Mouse (Mus musculus): ENCODE measurements around the gene Rassf1.

Gene Rassf1

DNA sequence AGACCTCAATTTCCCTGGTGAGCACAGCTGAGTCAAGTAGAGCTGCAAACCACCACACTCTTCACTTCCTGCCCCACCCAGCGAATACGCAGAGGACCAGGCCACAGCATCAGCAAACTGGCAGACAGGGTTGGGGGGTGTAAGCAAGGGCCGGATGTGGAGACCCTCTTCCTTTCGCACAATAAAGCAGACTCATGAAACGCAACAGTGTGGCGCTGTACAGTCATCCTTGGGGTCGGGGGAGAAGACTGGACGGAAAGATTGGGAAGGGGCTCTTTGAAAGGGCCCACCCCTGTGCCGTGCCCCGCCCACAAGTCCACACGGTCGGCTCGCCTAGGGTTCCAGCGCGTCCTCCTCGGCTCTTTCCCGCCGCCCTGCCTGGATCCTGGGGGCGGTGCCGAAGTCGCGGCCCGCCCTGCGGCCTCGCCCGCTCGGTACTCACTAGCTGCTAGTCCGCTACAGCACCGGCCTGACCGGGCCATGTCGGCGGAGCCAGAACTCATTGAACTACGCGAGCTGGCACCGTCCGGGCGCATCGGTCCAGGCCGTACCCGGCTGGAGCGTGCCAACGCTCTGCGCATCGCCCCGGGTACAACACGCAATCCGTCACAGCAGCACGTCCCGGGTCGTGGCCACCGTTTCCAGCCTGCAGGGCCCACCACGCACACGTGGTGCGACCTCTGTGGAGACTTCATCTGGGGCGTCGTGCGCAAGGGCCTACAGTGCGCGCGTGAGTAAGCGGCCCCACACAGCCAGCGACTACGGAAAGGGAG lies at the start of gene Rassf1:
TSS of gene Rassf1 (plus strand) at position 439 of the 773 bp plus-strand sequence.
- WGBS = 16% methylated on average over 63 of the region's 63 CpGs

DNA sequence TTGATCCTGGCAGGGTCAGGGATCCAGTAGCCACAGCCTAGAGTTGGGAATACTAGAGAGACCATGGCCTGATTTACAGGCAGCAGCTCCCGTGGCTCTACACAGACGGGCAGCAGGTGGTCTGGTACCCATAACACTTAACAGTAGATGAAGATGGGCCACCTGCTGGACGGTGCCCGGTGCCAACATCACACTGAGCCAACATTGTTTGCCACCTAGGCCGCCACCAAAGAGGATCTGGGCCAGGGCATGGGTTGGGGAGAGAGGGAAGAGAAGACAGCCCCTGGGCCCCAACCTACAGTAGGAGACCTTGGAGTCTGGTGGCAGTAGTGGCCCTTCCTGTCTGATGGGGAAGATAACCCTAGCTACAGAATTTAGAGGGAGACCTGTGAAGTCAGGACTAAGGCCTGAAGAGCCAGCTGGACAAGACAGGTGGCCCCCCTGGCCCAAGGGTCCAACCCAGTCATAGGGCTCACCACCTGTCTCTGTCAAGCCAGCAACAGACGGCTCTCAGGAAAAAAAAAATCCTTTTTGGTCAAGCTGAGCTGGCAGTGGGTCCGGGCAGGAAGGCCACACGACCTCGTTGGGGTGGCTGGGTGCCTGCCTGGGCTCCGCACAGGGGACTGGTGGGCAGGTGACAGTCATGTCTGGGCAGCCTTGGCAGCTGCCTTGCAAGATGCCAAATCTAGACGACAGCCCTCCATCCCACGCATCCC lies 49.1 kb upstream of the Rassf1 start:
- 73% methylated on average over 12 of the region's 12 CpGs for WGBS

DNA sequence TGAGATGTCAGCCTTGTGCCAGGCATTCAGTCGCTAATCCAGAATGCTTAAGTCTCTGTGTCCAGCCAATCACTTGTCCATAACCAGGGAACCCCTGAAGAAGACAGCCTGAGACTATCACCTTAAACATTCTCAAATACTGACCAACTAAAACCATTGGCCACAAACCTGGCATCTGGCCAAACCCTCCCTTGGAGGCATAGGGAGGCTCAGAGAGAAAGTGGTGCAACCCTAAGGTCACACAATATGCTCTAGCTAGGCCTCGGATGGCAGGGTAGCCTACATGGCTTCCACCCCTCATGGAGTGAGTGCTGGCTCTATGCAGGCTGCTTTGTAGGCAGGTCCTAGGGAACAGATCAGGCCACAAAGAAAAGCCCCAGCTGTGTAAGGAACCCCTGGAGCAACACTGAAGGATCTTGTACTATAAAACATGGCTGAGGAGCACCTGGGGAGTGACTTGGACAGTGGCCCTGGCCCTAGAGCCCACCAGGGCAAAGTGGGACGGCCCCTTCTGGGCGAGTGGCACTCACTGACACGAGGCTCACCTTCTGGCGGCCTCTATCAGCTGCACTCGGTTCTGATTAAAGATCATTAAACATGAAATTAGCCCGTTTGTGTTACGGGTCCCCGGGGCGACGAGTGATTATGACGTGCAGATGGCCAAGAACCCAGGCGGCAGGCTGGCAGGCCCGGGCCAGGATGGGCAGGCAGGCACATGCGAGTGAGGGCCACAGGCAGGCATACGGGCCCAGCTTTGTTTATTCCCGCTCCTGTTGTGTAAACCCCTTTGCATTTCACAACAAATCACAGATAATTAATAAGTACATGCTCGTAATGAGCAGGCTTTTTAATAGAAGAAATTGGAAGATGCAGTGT lies 46.5 kb upstream of the Rassf1 start:
- WGBS = 84% methylated on average over 19 of the region's 19 CpGs

DNA sequence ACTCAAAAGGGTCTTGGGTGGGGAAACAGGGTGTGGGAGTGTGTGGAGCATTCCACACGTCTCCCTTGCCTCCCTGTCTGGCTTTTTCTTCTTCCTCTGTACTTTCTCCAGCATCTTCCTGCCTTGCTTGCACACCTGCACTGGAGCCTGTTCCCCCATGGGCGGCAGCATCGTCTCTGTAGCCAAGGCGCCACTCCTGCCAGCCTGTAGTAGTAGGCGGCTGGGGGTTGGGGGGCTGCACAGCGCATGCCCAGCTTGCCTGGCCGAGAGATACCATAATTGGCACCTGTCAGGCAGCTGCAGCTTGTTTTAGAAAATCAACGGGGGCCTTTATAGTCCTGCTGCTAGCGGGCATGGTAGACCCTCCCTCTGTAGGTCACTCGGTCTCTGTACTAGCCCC lies 43.1 kb upstream of the Rassf1 start:
- WGBS = 28% methylated on average over 10 of the region's 10 CpGs

- WGBS = 82% methylated on average over 14 of the region's 14 CpGs
Measured at GRCm38 (mm10) chr9:107510384-107511100, 40.8 kb upstream of the Rassf1 start.

DNA sequence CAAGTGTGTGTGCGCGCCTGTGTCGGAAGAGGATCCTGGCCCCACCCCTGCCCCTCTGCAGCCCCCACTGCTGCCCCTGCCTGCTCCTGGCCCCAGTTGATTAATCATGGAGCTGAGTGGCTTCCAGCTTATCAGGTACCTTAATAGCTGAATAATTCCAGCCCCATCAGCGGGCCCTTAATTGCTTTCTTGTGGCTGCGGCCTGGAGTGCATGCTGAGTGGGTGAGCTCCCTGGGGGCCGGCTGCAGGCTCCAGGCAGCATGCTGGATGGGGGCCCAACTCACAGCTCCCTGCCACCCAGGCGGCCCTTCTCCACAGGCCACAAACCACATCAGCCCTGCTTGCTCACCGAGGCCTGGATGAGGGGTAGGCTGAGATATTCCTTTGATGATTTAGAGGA lies 39.9 kb upstream of the Rassf1 start:
- WGBS = 81% methylated on average over 8 of the region's 8 CpGs

- WGBS = 53% methylated on average over 16 of the region's 16 CpGs
Measured at GRCm38 (mm10) chr9:107512326-107512725, 39.0 kb upstream of the Rassf1 start.

DNA sequence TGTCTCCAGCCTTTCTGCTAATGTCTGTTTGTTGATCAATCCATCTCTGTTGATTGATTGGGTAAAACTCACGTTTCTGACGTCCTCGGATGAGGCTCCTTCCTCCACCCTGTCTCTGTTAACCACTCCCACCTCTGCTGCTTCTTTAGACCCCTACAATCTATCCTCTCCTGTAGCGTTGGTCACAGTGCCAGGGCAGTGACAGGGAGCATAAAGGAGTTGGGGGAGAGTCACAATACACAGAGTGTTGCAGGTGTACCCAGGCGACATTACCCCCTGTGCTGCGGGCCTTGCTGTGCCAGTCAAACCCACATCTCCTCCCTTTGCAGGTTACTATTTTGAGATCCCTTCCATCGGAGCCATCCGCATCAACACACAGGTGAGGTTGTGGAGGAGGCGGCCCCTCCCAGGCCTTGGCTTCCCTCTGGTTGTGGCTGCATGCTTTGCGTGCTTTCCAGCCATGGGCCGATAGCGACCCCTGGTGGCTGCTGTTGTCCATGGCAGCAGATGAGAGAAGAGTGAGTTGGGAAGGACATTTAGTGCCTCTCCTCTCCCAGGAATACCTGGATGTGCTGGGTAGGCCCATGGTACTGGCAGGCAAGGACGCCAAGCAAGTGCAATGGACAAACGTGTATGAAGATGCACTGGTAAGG lies 36.9 kb upstream of the Rassf1 start:
- 26% methylated on average over 14 of the region's 14 CpGs for WGBS

GRCm38 (mm10) chr9:107520331-107520730 lies 31.0 kb upstream of the Rassf1 start:
- WGBS = 73% methylated on average over 6 of the region's 6 CpGs

DNA sequence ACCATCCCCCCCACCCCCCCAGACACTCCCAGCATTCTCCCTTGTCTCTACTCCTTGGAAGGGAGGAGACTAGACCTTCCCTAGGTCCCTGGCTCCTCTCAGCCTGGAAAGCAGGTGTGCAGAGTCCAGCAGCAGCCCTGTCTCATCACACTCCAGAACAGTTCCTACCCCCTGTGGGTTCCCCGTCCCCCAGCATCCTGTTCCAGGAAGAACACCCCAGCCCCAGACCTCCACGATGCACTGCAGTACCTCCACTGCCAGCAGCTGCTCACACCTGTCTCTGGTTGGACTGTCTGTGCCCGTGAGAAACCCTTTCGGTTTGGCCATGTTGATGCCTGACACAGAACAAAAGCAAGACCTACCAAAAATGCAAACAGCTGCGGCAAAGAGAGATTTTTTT lies 30.2 kb upstream of the Rassf1 start:
- whole genome bisulfite sequencing = 55% methylated on average over 5 of the region's 5 CpGs

DNA sequence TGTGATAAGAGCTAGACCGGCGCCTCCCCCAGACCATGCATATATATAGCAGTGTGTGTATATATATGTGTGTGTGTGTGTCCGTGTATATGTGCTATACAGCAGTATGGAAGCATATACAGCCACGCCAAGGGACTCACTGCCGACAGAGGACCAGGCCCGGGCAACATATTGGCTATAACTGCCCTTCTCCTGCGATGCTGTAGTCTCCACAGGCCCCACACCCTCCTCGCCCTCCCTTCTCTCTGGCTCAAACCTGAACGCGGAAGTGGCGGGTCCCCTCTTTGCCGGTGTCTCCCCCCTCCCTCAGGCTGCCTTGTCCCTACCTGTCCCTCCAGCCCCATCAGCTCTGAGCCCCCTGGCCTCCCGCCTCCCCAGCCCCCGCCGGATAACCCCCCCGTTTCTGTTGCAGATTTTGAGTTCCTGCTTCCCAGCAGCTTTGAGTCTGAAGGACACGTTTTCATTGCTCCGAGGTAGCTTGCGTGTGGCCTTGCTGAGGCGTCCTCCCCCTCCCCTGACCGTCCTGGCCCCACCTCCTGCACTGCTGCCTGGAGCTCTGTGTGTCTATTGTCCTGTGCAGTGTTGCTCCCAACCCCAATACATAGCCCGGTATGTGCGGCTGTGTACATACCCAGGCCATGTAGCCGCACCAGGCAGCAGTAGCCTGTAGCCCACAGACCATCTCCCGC lies 29.5 kb upstream of the Rassf1 start:
- WGBS = 33% methylated on average over 25 of the region's 25 CpGs

GRCm38 (mm10) chr9:107522400-107522711 lies 29.0 kb upstream of the Rassf1 start:
- 34% methylated on average over 2 of the region's 2 CpGs for WGBS

DNA sequence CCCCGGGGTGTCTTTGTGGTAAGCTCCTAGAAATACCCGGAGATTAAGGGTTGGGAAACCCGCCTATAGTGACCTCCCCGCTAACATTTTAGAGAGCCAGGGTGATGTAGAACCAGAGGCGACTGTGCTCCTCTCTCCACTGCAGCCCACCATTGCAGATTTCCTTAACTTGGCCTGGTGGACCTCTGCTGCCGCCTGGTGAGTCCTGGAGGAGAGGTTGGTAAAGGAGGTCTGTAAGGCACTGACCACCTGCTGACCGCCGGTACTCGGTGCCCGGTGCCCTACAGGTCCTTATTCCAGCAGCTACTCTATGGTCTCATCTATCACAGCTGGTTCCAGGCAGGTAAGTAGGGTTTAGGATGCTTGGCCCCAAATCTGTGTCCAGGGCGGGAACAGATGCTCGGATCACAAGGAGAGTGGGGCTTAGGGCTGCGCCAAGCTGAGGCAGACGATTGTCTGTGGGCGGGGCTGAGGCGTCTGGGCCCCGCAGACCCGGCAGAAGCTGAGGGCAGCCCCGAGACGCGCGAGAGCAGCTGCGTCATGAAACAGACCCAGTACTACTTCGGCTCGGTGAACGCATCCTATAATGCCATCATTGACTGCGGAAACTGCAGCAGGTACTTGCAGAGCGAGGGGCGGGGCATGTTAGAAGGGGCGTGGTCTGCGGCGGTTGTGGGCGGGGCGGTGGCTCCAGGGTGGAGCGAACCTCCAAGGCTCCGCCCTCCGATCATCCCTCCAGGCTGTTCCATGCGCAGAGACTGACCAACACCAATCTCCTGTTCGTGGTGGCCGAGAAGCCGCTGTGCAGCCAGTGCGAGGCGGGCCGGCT lies 24.9 kb upstream of the Rassf1 start:
- WGBS = 9% methylated on average over 44 of the region's 44 CpGs

DNA sequence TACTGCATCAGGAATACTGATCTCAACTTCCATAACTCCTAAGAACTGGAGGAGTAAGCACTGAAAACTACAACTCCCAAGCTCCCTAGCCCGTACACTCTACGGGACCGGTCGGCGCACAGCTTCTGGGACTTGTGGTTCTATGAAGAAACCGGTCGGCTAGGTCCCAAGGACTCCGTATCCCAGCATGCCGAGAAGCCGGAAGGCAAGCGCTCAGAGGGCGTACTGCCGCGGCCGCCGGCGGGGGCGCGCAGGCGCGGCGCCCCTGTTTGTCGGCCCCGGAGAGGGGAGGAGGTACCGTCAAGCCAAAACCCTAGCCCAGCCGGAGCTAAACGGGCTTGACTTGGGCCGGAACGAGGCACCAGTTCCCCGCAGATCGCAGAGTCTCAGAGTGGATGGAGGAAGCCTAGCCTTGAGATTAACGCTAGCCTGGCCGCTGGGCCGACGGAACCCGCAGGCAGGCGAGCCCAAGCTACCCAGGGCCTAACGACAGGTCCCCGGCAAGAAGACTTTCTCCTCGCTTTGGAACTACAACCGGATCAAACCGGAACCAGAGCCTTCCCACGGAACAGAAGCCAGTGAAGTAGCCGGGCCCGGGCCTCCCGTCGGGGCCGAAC lies 17.5 kb upstream of the Rassf1 start, which contains the start of gene Tmem115:
TSS of gene Tmem115 (plus strand) at position 155 of the 617 bp plus-strand sequence.
- under 1% methylated on average over 48 of the region's 48 CpGs for WGBS

- WGBS = under 1% methylated on average over 40 of the region's 40 CpGs
Measured at GRCm38 (mm10) chr9:107534408-107535202, 16.8 kb upstream of the Rassf1 start.

DNA sequence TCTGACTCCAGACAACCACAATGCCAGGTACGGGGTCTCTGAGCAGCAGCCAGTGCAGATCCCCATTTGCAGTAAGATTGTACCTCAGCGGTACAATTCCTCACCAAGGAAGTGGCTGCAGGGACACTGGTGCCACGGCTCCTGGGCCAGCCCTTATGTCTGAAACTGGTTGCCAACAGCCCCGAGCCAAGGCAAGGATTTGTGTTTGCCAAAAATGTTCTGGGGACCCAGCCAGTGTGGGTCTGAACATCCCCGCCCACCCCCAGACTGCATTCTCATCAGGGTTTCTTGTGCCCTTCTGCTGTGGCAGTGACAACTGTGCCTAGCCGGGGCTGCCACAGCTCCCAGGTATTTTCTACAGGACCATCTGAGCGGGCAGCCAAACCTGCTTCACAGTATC lies 13.1 kb upstream of the Rassf1 start:
- WGBS = 47% methylated on average over 7 of the region's 7 CpGs

GRCm38 (mm10) chr9:107538711-107539110 lies 12.6 kb upstream of the Rassf1 start:
- WGBS = 87% methylated on average over 3 of the region's 3 CpGs

DNA sequence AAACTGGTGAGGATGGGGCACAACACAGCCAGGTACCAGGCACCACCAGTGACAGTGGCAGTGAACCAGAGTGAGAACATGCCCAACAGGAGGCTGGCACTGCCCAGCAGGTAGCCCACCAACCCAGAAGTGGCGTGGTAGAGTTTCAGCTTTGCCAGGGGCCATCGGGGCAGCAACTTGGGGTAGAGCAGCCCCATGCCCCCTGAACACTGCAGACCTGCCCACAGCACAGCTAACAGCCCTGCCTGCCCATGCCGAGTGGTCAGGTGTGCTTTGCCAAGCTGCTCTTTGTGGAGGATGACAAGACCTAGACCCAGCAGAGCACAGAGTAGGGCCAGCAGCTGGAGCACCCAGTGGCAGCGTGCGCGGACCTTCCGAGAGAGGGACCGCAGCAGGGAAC lies 11.4 kb upstream of the Rassf1 start:
- WGBS = 95% methylated on average over 8 of the region's 8 CpGs

Data from cerebral cortex, adult 2 months (tissue).